Mouse (Mus musculus) heart, embryonic 15.5 days (tissue): ENCODE measurements at regions not wholly inside any gene's neighbourhood (a gene's known extent, or its start where the extent isn't known, plus 50 kb on each side); places are given as distances from the start of the nearest gene placed in this dataset.

Source experiments
- ATAC-seq: fragments of 200-750 bp; cut with Nextera tagmentation; replicated peaks from 2 replicates; pipeline ENCODE4 v1.8.0; 2017; ENCODE audit warnings: low read depth, moderate TSS enrichment; ENCODE audit not compliant: insufficient number of reproducible peaks, insufficient read depth, low FRiP score
- H3K27ac ChIP-seq: fragments of 300-500 bp; sonication (generic); 2 replicates; pipeline ENCODE4 v1.5.1; 2015; ENCODE audit warnings: mild to moderate bottlenecking, inconsistent platforms
- H3K27me3 ChIP-seq: fragments of 300-500 bp; sonication (generic); 2 replicates; pipeline ENCODE4 v1.6.1; 2015; ENCODE audit warnings: inconsistent platforms
- H3K36me3 ChIP-seq: fragments of 300-500 bp; sonication (generic); 2 replicates; pipeline ENCODE4 v1.6.1; 2015; ENCODE audit warnings: mild to moderate bottlenecking, inconsistent platforms
- H3K4me1 ChIP-seq: fragments of 300-500 bp; sonication (generic); replicated peaks from 2 replicates; pipeline ENCODE4 v1.6.1; 2015; ENCODE audit warnings: inconsistent platforms
- H3K4me2 ChIP-seq: fragments of 300-500 bp; sonication (generic); 2 replicates; pipeline ENCODE4 v1.6.1; 2015; ENCODE audit warnings: inconsistent platforms, mild to moderate bottlenecking, moderate library complexity
- H3K4me3 ChIP-seq: fragments of 300-500 bp; sonication (generic); 2 replicates; pipeline ENCODE4 v1.5.1; 2015; ENCODE audit warnings: mild to moderate bottlenecking, inconsistent platforms
- H3K9ac ChIP-seq: fragments of 300-500 bp; sonication (generic); 2 replicates; pipeline ENCODE4 v1.6.1; 2015; ENCODE audit warnings: mild to moderate bottlenecking, inconsistent platforms
- H3K9me3 ChIP-seq: fragments of 300-500 bp; sonication (generic); replicated peaks from 2 replicates; pipeline ENCODE4 v1.6.1; 2016; ENCODE audit warnings: inconsistent platforms
- WGBS: fragments of 180-500 bp; shearing (Covaris S2); methylation state at CpG from one replicate; pipeline ENCODE4 v1.1.7; 2015; ENCODE audit warnings: mixed read lengths; 5-methylcytosine and 5-hydroxymethylcytosine counted together

GRCm38 (mm10) chr14:36819826-36820225 is 148.8 kb downstream of the Ccser2 start:
- Histone ChIP-seq H3K36me3 (no peaks in the 10 kb centered on the region), H3K4me2 (no peak overlapping the region), H3K27ac (no peak overlapping the region), H3K9me3 (no peaks in the 10 kb centered on the region), H3K4me3 (no peak overlapping the region), H3K4me1 (no peaks in the 10 kb centered on the region), H3K9ac (no peak overlapping the region), H3K27me3 (no peaks in the 10 kb centered on the region)
- no peak for ATAC-seq
- 82% methylated on average over 1 of the region's 1 CpGs for WGBS

DNA sequence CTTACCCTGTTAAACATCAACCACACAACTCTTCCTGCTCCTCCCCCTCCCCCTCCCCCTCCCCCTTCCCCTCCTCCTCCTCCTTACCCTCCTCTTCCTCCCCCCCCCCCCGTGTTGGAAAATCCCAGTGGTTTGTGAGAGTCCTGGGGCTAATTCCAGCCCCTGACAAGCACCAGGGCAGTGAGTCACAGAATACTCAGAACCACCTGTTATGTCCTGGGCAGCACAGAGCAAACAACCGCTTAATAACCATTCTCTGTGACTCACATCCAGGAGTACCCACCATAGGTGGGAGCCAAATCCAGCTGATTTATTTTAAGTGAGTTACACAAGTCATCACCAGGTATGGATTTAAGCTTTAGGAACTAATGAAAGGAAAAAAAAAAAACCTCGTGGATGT is 166.2 kb downstream of the Ccser2 start:
- Histone ChIP-seq H3K4me1 (no peaks in the 10 kb centered on the region), H3K36me3 (no peaks in the 10 kb centered on the region), H3K4me3 (no peak overlapping the region), H3K9ac (no peak overlapping the region), H3K27ac (no peak overlapping the region), H3K4me2 (no peak overlapping the region), H3K27me3 (no peaks in the 10 kb centered on the region), H3K9me3 (no peaks in the 10 kb centered on the region)
- ATAC-seq = no peak
- WGBS = 82% methylated on average over 2 of the region's 3 CpGs

- WGBS = 54% methylated on average over 1 of the region's 1 CpGs
- H3K4me3 ChIP-seq = no peak overlapping the region
- H3K27me3 ChIP-seq = no peaks in the 10 kb centered on the region
- H3K36me3 ChIP-seq = no peaks in the 10 kb centered on the region
- no peak for ATAC-seq
- no peaks in the 10 kb centered on the region for H3K4me1 ChIP-seq
- H3K27ac ChIP-seq = no peak overlapping the region
- H3K9ac ChIP-seq = no peak overlapping the region
- no peaks in the 10 kb centered on the region for H3K9me3 ChIP-seq
- H3K4me2 ChIP-seq = no peak overlapping the region
Measured at GRCm38 (mm10) chr14:36799820-36800219, 168.8 kb downstream of the Ccser2 start.

DNA sequence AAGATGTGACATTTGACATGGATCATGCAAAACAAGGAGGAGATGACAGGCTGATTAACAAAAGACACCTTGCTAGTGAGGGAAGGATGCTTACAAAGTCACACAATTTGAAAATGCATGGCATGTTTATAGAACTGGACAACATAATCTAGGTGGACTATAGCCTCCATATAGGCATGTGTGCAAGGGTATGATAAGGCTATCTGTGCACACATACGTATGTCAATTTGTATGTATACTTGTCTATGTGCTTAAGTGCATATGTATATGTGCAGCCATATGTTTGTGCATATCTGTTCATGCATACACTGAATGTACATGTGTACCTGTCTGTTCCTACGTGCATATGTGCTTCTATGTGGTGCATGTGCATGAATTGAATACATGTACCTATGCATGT is 186.7 kb downstream of the Ccser2 start:
- 83% methylated on average over 2 of the region's 2 CpGs for WGBS
- Histone ChIP-seq H3K4me1 (no peaks in the 10 kb centered on the region), H3K9ac (no peak overlapping the region), H3K9me3 (no peaks in the 10 kb centered on the region), H3K36me3 (no peaks in the 10 kb centered on the region), H3K4me3 (no peak overlapping the region), H3K4me2 (no peak overlapping the region), H3K27ac (no peak overlapping the region), H3K27me3 (no peaks in the 10 kb centered on the region)
- no peak for ATAC-seq

DNA sequence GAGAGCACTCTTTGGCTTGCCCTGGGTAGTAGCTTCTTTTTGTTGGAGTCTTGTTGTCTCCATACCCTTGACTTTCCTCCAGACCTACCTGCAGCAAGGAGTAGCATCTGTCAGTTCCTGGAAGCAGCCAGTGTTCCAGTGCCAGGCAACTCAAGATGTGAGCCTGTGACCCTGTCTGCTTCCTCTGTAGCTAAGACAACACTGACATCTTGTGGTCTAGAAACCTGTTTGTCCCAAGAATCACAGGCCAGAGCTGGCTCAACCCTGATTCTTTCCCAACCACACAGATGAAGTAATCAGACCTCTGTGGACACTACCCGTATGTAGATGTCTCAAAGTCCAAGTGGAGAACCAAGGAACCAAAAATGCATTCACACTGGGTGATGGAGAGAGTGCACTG is 189.6 kb downstream of the Ccser2 start:
- 58% methylated on average over 1 of the region's 1 CpGs for WGBS
- H3K4me1 ChIP-seq = no peaks in the 10 kb centered on the region
- H3K27ac ChIP-seq = no peak overlapping the region
- no peak for ATAC-seq
- H3K4me2 ChIP-seq = no peak overlapping the region
- no peak overlapping the region for H3K9ac ChIP-seq
- no peaks in the 10 kb centered on the region for H3K9me3 ChIP-seq
- H3K27me3 ChIP-seq = no peaks in the 10 kb centered on the region
- no peaks in the 10 kb centered on the region for H3K36me3 ChIP-seq
- no peak overlapping the region for H3K4me3 ChIP-seq

GRCm38 (mm10) chr14:36774349-36774748 is 194.2 kb downstream of the Ccser2 start:
- no peaks in the 10 kb centered on the region for H3K27me3 ChIP-seq
- H3K9ac ChIP-seq = no peak overlapping the region
- 39% methylated on average over 3 of the region's 3 CpGs for WGBS
- no peak for ATAC-seq
- no peaks in the 10 kb centered on the region for H3K36me3 ChIP-seq
- H3K4me3 ChIP-seq = no peak overlapping the region
- no peak overlapping the region for H3K4me2 ChIP-seq
- no peaks in the 10 kb centered on the region for H3K9me3 ChIP-seq
- H3K4me1 ChIP-seq = no peaks in the 10 kb centered on the region
- no peak overlapping the region for H3K27ac ChIP-seq

- H3K9ac ChIP-seq = no peak overlapping the region
- no peak for ATAC-seq
- no peak overlapping the region for H3K4me2 ChIP-seq
- no peaks in the 10 kb centered on the region for H3K9me3 ChIP-seq
- H3K4me3 ChIP-seq = no peak overlapping the region
- H3K27ac ChIP-seq = no peak overlapping the region
- H3K4me1 ChIP-seq = no peaks in the 10 kb centered on the region
- H3K36me3 ChIP-seq = no peaks in the 10 kb centered on the region
- H3K27me3 ChIP-seq = no peaks in the 10 kb centered on the region
- WGBS = 73% methylated on average over 4 of the region's 4 CpGs
Measured at GRCm38 (mm10) chr14:36764377-36764776, 204.2 kb downstream of the Ccser2 start.

GRCm38 (mm10) chr14:36756056-36756455 is 212.5 kb downstream of the Ccser2 start:
- Histone ChIP-seq H3K9ac (no peak overlapping the region), H3K27ac (no peak overlapping the region), H3K9me3 (no peaks in the 10 kb centered on the region), H3K36me3 (no peaks in the 10 kb centered on the region), H3K27me3 (no peaks in the 10 kb centered on the region), H3K4me1 (no peaks in the 10 kb centered on the region), H3K4me3 (no peak overlapping the region), H3K4me2 (no peak overlapping the region)
- 80% methylated on average over 6 of the region's 6 CpGs for WGBS
- ATAC-seq = no peak

DNA sequence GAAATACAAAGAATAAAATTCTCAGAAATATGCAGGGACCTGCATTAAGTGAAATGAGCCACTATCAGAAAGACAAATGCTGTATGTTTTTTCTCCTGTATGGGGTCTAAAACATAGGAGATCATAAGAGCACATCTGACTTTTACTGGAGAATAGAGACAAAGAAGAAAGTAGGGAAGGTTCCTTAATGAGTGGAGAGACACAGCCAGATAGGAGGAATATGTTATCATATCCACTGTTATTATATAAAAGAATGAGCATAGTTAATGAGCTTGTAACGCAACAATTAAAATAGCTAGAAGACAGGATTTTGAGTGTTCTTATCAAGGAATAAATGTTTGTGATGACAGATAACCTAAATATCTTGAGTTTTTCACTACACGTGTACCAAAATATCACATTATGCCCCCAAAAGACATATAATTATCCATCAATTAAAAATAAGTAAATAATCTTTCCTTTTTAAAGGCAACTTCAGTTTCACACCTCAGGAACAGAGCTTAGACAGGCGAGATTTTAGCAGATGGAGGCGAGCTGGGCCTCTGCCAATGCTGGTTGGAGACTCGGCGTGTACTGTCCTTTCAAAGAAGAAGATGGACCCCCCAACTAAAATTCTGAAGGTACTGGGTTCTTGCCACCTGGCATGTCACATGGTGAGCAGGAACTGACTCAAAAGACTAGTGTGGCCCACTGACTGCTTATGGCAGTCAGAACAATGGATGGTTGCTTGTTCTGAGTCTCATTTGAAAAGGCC is 220.3 kb downstream of the Ccser2 start:
- ATAC-seq = no peak
- WGBS = 84% methylated on average over 6 of the region's 6 CpGs

GRCm38 (mm10) chr14:36731095-36731494 is 237.5 kb downstream of the Ccser2 start:
- H3K36me3 ChIP-seq = no peaks in the 10 kb centered on the region
- H3K4me2 ChIP-seq = no peak overlapping the region
- WGBS = 67% methylated on average over 8 of the region's 8 CpGs
- no peaks in the 10 kb centered on the region for H3K27me3 ChIP-seq
- ATAC-seq = no peak
- H3K4me1 ChIP-seq = no peaks in the 10 kb centered on the region
- H3K27ac ChIP-seq = no peak overlapping the region
- H3K4me3 ChIP-seq = no peak overlapping the region
- no peaks in the 10 kb centered on the region for H3K9me3 ChIP-seq
- H3K9ac ChIP-seq = no peak overlapping the region

More for the DNA sequence above, 220.3 kb downstream of the Ccser2 start:
- Histone ChIP-seq H3K27ac (no peak overlapping the region), H3K36me3 (no peaks in the 10 kb centered on the region), H3K9me3 (no peaks in the 10 kb centered on the region), H3K9ac (no peak overlapping the region), H3K27me3 (no peaks in the 10 kb centered on the region), H3K4me2 (no peak overlapping the region), H3K4me1 (no peaks in the 10 kb centered on the region), H3K4me3 (no peak overlapping the region)

- Histone ChIP-seq H3K9me3 (no peaks in the 10 kb centered on the region), H3K4me1 (no peaks in the 10 kb centered on the region), H3K27ac (no peak overlapping the region), H3K4me2 (no peak overlapping the region), H3K4me3 (no peak overlapping the region), H3K27me3 (no peaks in the 10 kb centered on the region), H3K9ac (no peak overlapping the region), H3K36me3 (no peaks in the 10 kb centered on the region)
- no peak for ATAC-seq
- 75% methylated on average over 6 of the region's 6 CpGs for WGBS
Measured at GRCm38 (mm10) chr14:36726092-36726491, 242.5 kb downstream of the Ccser2 start.

- Histone ChIP-seq H3K27ac (no peak overlapping the region), H3K4me2 (no peak overlapping the region), H3K4me1 (no peaks in the 10 kb centered on the region), H3K9me3 (no peaks in the 10 kb centered on the region), H3K27me3 (no peaks in the 10 kb centered on the region), H3K9ac (no peak overlapping the region), H3K36me3 (no peaks in the 10 kb centered on the region), H3K4me3 (no peak overlapping the region)
- WGBS = 70% methylated on average over 2 of the region's 2 CpGs
- no peak for ATAC-seq
Measured at GRCm38 (mm10) chr14:36715684-36716083, 252.9 kb downstream of the Ccser2 start.
